Mouse (Mus musculus): ENCODE results near the gene Ccdc96. TPM values are rescaled to one million over a fixed set of nuclear protein-coding genes. Genes with fewer than 3 reads are reported as not detected.

The Ccdc96 gene
- total RNA-seq, 2 experiments from 2014 or later = 0.19 to 0.23 TPM

- no peak for DNase-seq
These were observed 42.5 kb downstream of the Ccdc96 start for GRCm38 (mm10) chr5:36526921-36527320.

GRCm38 (mm10) chr5:36529698-36530097 lies 45.3 kb downstream of the Ccdc96 start:
- no peak for DNase-seq

GRCm38 (mm10) chr5:36530129-36530751 lies 45.9 kb downstream of the Ccdc96 start:
- DNase-seq = peak; percentile 95

GRCm38 (mm10) chr5:36534455-36535030 lies 50.2 kb downstream of the Ccdc96 start:
- no peak for DNase-seq

- DNase-seq = no peak
These were observed 51.2 kb downstream of the Ccdc96 start for GRCm38 (mm10) chr5:36535438-36536176.

- DNase-seq = no peak
These were observed 52.0 kb downstream of the Ccdc96 start for GRCm38 (mm10) chr5:36536424-36536823.

Other genes with a start within 250 kb of the Ccdc96 start
- gene Sorcs2, start 86.4 kb upstream of the Ccdc96 start, total RNA-seq (2021) = 10 to 100 TPM; 18.1 TPM
- 10 to 100 TPM; 58.3 to 61.5 TPM for gene Grpel1, start 19.6 kb upstream of the Ccdc96 start, total RNA-seq (2021)
- gene Tada2b, start 303 bp upstream of the Ccdc96 start, total RNA-seq (2021) = 10 to 100 TPM; 18.9 to 21.3 TPM
- 10 to 100 TPM; 20.6 to 22.6 TPM for gene Tbc1d14, start 108.7 kb downstream of the Ccdc96 start, total RNA-seq (2021)
- gene D5Ertd579e, start 211.4 kb downstream of the Ccdc96 start, total RNA-seq (2021) = 100 to 1,000 TPM; 101 to 105 TPM